Mouse (Mus musculus) gastrocnemius, postnatal 14 days (tissue): ENCODE data around the gene Erp27. TPM values are rescaled to one million over a fixed set of nuclear protein-coding genes. Genes with fewer than 3 reads are reported as not detected.
"Not testable (repeated sequence)": the region's sequence is repeated elsewhere in the genome, so short reads cannot be mapped to it uniquely, and the experiment has no call there.

Experiments used
- DNase-seq: peaks from one replicate; pipeline ENCODE4 v3.0.0; 2021; ENCODE audit warnings: mixed read lengths
- intact Hi-C: fragments of 180-260 bp; cut with DNase I; formaldehyde crosslinking; loops from one replicate; pipeline ENCODE4 v1.15.1; 2025; ENCODE audit warnings: low total_unique reads
- total RNA-seq, 2 experiments: library from RNA; stranded (reverse); gene quantifications; 2 replicates each; pipeline ENCODE4 v1.2.3; 2021

Gene Erp27
- total RNA-seq, 2 experiments from 2014 or later, result not detected

- intact Hi-C loops, result no loop called here
- DNase-seq, result peak; percentile 50
These were observed 8.4 kb downstream of the Erp27 start for GRCm38 (mm10) chr6:136913384-136914126.

GRCm38 (mm10) chr6:136912751-136913265, 9.2 kb downstream of the Erp27 start:
- intact Hi-C loops, result no loop called here
- DNase-seq, result no peak

- intact Hi-C loops, result no loop called here
- DNase-seq, result no peak
These were observed 11.6 kb downstream of the Erp27 start for GRCm38 (mm10) chr6:136910247-136910890.

GRCm38 (mm10) chr6:136906937-136907293, 15.1 kb downstream of the Erp27 start:
- intact Hi-C loops, result no loop called here
- peak; percentile 36 for DNase-seq

GRCm38 (mm10) chr6:136906283-136906936, 15.6 kb downstream of the Erp27 start:
- DNase-seq, result no peak
- intact Hi-C loops, result no loop called here

- intact Hi-C loops, result no loop called here
- no peak for DNase-seq
These were observed 18.0 kb downstream of the Erp27 start for GRCm38 (mm10) chr6:136903885-136904470.

- no peak for DNase-seq
- intact Hi-C loops, result no loop called here
These were observed 19.5 kb downstream of the Erp27 start for GRCm38 (mm10) chr6:136902527-136902926.

GRCm38 (mm10) chr6:136901010-136901409, 21.0 kb downstream of the Erp27 start:
- DNase-seq, result no peak
- intact Hi-C loops, result no loop called here

- intact Hi-C loops, result no loop called here
- DNase-seq, result no peak
These were observed 21.5 kb downstream of the Erp27 start for GRCm38 (mm10) chr6:136900369-136901009.

GRCm38 (mm10) chr6:136898954-136899353, 23.0 kb downstream of the Erp27 start:
- no peak for DNase-seq
- intact Hi-C loops, result no loop called here

GRCm38 (mm10) chr6:136898222-136898621, 23.8 kb downstream of the Erp27 start:
- no peak for DNase-seq
- intact Hi-C loops, result no loop called here

- DNase-seq, result peak; percentile 36
- intact Hi-C loops, result no loop called here
These were observed 24.2 kb downstream of the Erp27 start for GRCm38 (mm10) chr6:136897789-136898188.

- DNase-seq, result no peak
- intact Hi-C loops, result no loop called here
These were observed 27.2 kb downstream of the Erp27 start for GRCm38 (mm10) chr6:136894532-136895339.

- no peak for DNase-seq
- intact Hi-C loops, result no loop called here
These were observed 30.0 kb downstream of the Erp27 start for GRCm38 (mm10) chr6:136892002-136892401.

- DNase-seq, result no peak
- intact Hi-C loops, result no loop called here
These were observed 32.4 kb downstream of the Erp27 start for GRCm38 (mm10) chr6:136889554-136889953.

GRCm38 (mm10) chr6:136889067-136889466, 32.9 kb downstream of the Erp27 start:
- DNase-seq, result no peak
- intact Hi-C loops, result no loop called here

GRCm38 (mm10) chr6:136887854-136888253, 34.1 kb downstream of the Erp27 start:
- intact Hi-C loops, result no loop called here

GRCm38 (mm10) chr6:136884766-136885165, 37.2 kb downstream of the Erp27 start:
- DNase-seq, intact Hi-C loops: not testable (repeated sequence)

More at GRCm38 (mm10) chr6:136887854-136888253, 34.1 kb downstream of the Erp27 start:
- DNase-seq, result peak; percentile 65

GRCm38 (mm10) chr6:136883961-136884360, 38.0 kb downstream of the Erp27 start:
- intact Hi-C loops, result no loop called here
- DNase-seq, result no peak
